Mouse (Mus musculus): Measurements from ENCODE around the gene Gmeb1. TPM values are rescaled to one million over a fixed set of nuclear protein-coding genes. Genes with fewer than 3 reads are reported as not detected.

Gmeb1 gene
- polyA plus RNA-seq, 1 experiment: 13.5 TPM

GRCm38 (mm10) chr4:132269740-132270560 is 8.5 kb upstream of the Gmeb1 start:
- Histone ChIP-seq H3K27me3 (ENCODE audit: control insufficient read depth, insufficient read depth, low read length) (no peaks in the 10 kb centered on the region), H3K36me3 (ENCODE audit: control insufficient read depth, insufficient read depth, low read length) (no peaks in the 10 kb centered on the region), H3K4me1 (ENCODE audit: control insufficient read depth, insufficient read depth, insufficient read length, low read length) (no peaks in the 10 kb centered on the region), H3K4me3 (ENCODE audit: low read depth, low read length) (peak overlapping the region; percentile 25), H3K27ac (ENCODE audit: insufficient read depth, low read depth, low read length) (peak overlapping the region; percentile 96)
- TF ChIP-seq CTCF (IDR thresholded peaks at IDR 0.05; ENCODE audit: extremely low read depth, insufficient read length, insufficient replicate concordance, low read depth, low read length) (no peak), POLR2A (IDR thresholded peaks at IDR 0.05; ENCODE audit: low read depth, low read length) (peak; percentile 100)
- WGBS: under 1% methylated on average over 35 of the region's 35 CpGs

- 2% methylated on average over 6 of the region's 6 CpGs for WGBS
- peak overlapping the region; percentile 96 for H3K27ac ChIP-seq (ENCODE audit: insufficient read depth, low read depth, low read length)
- no peaks in the 10 kb centered on the region for H3K36me3 ChIP-seq (ENCODE audit: control insufficient read depth, insufficient read depth, low read length)
- H3K27me3 ChIP-seq (ENCODE audit: control insufficient read depth, insufficient read depth, low read length): no peaks in the 10 kb centered on the region
- no peak overlapping the region for H3K4me3 ChIP-seq (ENCODE audit: low read depth, low read length)
- TF ChIP-seq CTCF (IDR thresholded peaks at IDR 0.05; ENCODE audit: extremely low read depth, insufficient read length, insufficient replicate concordance, low read depth, low read length) (no peak), POLR2A (IDR thresholded peaks at IDR 0.05; ENCODE audit: low read depth, low read length) (no peak)
- H3K4me1 ChIP-seq (ENCODE audit: control insufficient read depth, insufficient read depth, insufficient read length, low read length): no peaks in the 10 kb centered on the region
Observed at GRCm38 (mm10) chr4:132268871-132269739, 7.7 kb upstream of the Gmeb1 start.

- H3K27ac ChIP-seq (ENCODE audit: insufficient read depth, low read depth, low read length): no peak overlapping the region
- no peaks in the 10 kb centered on the region for H3K27me3 ChIP-seq (ENCODE audit: control insufficient read depth, insufficient read depth, low read length)
- TF ChIP-seq POLR2A (IDR thresholded peaks at IDR 0.05; ENCODE audit: low read depth, low read length) (no peak), CTCF (IDR thresholded peaks at IDR 0.05; ENCODE audit: extremely low read depth, insufficient read length, insufficient replicate concordance, low read depth, low read length) (no peak)
- no peaks in the 10 kb centered on the region for H3K36me3 ChIP-seq (ENCODE audit: control insufficient read depth, insufficient read depth, low read length)
- no peaks in the 10 kb centered on the region for H3K4me1 ChIP-seq (ENCODE audit: control insufficient read depth, insufficient read depth, insufficient read length, low read length)
- 79% methylated on average over 3 of the region's 3 CpGs for WGBS
- H3K4me3 ChIP-seq (ENCODE audit: low read depth, low read length): no peak overlapping the region
Observed at GRCm38 (mm10) chr4:132266835-132267349, 5.5 kb upstream of the Gmeb1 start.

GRCm38 (mm10) chr4:132263313-132263712 is 1.9 kb upstream of the Gmeb1 start:
- Histone ChIP-seq H3K27me3 (ENCODE audit: control insufficient read depth, insufficient read depth, low read length) (no peaks in the 10 kb centered on the region), H3K36me3 (ENCODE audit: control insufficient read depth, insufficient read depth, low read length) (no peaks in the 10 kb centered on the region), H3K4me1 (ENCODE audit: control insufficient read depth, insufficient read depth, insufficient read length, low read length) (peaks cover 4% of the 10 kb centered on the region), H3K27ac (ENCODE audit: insufficient read depth, low read depth, low read length) (no peak overlapping the region), H3K4me3 (ENCODE audit: low read depth, low read length) (no peak overlapping the region)
- TF ChIP-seq CTCF (IDR thresholded peaks at IDR 0.05; ENCODE audit: extremely low read depth, insufficient read length, insufficient replicate concordance, low read depth, low read length): no peak
- no peak for TF ChIP-seq POLR2A (IDR thresholded peaks at IDR 0.05; ENCODE audit: low read depth, low read length)
- 90% methylated on average over 7 of the region's 7 CpGs for WGBS

GRCm38 (mm10) chr4:132262358-132262616 is 885 bp upstream of the Gmeb1 start:
- Histone ChIP-seq H3K27me3 (ENCODE audit: control insufficient read depth, insufficient read depth, low read length) (no peaks in the 10 kb centered on the region), H3K4me3 (ENCODE audit: low read depth, low read length) (no peak overlapping the region), H3K4me1 (ENCODE audit: control insufficient read depth, insufficient read depth, insufficient read length, low read length) (peaks cover 4% of the 10 kb centered on the region), H3K27ac (ENCODE audit: insufficient read depth, low read depth, low read length) (peak overlapping the region; percentile 96; the same call in 1 of the 2 replicates), H3K36me3 (ENCODE audit: control insufficient read depth, insufficient read depth, low read length) (no peaks in the 10 kb centered on the region)
- 37% methylated on average over 5 of the region's 5 CpGs for WGBS
- TF ChIP-seq POLR2A (IDR thresholded peaks at IDR 0.05; ENCODE audit: low read depth, low read length) (no peak), CTCF (IDR thresholded peaks at IDR 0.05; ENCODE audit: extremely low read depth, insufficient read length, insufficient replicate concordance, low read depth, low read length) (no peak)

- 1% methylated on average over 54 of the region's 64 CpGs for WGBS
- Histone ChIP-seq H3K27me3 (ENCODE audit: control insufficient read depth, insufficient read depth, low read length) (no peaks in the 10 kb centered on the region), H3K36me3 (ENCODE audit: control insufficient read depth, insufficient read depth, low read length) (no peaks in the 10 kb centered on the region), H3K4me3 (ENCODE audit: low read depth, low read length) (peak overlapping the region; percentile 98), H3K27ac (ENCODE audit: insufficient read depth, low read depth, low read length) (peak overlapping the region; percentile 97), H3K4me1 (ENCODE audit: control insufficient read depth, insufficient read depth, insufficient read length, low read length) (peaks cover 4% of the 10 kb centered on the region)
- TF ChIP-seq CTCF (IDR thresholded peaks at IDR 0.05; ENCODE audit: extremely low read depth, insufficient read length, insufficient replicate concordance, low read depth, low read length) (no peak), POLR2A (IDR thresholded peaks at IDR 0.05; ENCODE audit: low read depth, low read length) (peak; percentile 51; the same call in 1 of the 2 replicates)
Observed at GRCm38 (mm10) chr4:132260404-132261379, 710 bp downstream of the Gmeb1 start.
